Mouse (Mus musculus) granulocyte monocyte progenitor cell, adult 5-6 weeks (primary cell): Measurements from ENCODE around the gene Por. TPM values are rescaled to one million over a fixed set of nuclear protein-coding genes. Genes with fewer than 3 reads are reported as not detected.

Source experiments
- ATAC-seq: replicated peaks from 2 replicates; pipeline ENCODE4 v1.8.0; 2016; ENCODE audit warnings: mild to moderate bottlenecking, moderate TSS enrichment, inconsistent platforms; ENCODE audit not compliant: poor library complexity, severe bottlenecking
- total RNA-seq, 2 experiments: library from RNA; stranded (forward) in 1 of 2; stranded (reverse) in 1 of 2; fragments of 200-712, 200-1000 nt in 1 of 2; fragments of >200 nt in 1 of 2; fragmentation: Nextera tagmentation in 1 of 2; gene quantifications; 2 replicates each; pipeline ENCODE4 v1.2.3; 2014 to 2017

The Por gene
- total RNA-seq (2014; fragmentation: Nextera tagmentation) (26.7 and 34.3 TPM in 2 replicates), total RNA-seq (2017) (20.6 and 28.7 TPM in 2 replicates)

DNA sequence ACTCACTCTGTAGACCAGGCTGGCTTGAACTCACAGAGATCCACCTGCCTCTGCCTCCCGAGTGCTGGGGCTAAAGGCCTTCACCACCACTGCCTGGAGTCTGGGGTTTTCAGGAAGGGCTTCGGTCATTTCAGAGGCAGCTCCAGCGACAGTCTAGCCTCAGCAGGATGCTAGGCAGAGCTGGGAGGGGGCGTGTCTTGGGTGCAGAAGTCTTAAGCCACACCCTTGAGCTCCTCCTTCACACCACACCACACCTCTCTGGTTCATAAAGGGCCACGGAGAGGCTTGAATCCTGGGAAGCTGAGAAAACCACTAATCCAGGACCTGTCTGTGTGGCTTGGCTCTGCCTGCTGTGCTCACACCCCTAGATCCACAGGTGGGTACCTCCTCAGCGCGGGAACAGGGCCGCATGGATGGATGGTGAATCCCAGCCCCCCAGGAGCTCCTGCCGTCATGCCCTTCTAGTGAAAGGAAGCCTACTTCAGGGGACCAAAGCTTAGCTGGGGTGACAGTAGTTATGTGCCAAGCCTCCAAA lies at the start of gene Por:
Gene Por (plus strand): TSS at position 293 of the 535 bp plus-strand sequence.
- ATAC-seq = peak; percentile 75

DNA sequence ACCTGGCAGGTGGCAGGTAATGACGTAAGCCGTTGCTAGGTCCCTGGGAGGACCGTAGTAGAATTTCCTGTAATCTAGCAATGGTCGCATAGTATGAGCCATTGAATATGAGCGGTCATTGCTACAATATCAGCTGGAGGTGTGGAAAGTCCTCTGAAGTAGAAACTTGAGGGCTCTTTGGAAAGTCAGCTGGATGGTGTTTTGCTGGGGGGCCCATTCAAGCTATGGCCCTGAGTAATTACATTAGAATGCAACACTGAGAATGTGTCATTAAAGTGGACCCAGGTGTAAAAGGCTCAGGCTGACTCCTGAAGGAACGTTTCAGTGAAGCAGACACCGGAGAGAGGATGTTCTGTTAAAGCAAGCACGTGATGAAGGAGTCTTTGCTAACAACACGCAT lies 49.3 kb upstream of the Por start:
- ATAC-seq = no peak

DNA sequence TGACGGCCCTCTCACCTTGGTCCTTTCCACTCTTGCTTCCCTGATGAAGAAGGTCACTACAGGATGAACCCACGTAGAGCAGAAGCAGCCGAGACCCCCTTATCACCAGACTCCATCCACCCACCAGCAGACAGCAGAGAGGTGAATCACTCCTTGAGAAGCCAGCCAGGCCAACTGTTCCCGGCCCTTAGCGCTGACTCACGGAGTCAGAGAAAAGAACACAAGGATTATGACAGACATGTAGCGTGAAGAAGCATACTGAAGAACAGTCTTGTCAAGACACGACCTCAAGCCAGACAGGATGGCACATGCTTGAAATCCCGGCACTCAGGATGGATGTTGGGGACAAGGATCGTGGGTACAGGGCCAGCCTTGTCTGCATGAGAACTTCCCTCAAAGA lies 48.1 kb upstream of the Por start:
- no peak for ATAC-seq

DNA sequence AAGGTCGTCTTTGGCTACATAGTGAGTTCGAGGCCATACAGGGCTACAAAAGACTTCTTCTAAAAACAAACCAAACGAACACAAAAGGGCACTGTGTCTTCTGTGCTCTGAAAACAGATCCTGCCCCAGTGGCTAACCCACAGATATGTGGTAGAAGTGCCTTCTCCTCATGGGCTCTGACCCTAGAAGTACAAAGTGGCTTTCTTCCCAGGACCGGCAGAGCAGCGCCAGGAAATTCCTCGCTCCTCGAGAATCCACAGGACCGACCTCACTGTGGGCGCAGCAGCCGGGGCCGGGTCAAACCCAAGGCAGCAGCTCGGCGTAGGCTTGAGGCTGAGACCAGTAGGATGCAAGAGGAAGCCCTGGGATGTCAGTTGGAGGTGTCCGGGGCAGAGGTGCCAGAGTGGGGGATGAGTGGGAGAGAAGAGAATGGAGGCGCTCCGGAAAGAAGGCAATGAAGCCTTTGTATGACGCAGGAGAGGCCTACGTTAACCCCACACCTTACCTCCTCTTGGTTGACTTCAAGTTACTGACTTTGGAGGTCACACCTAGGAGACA lies 46.7 kb upstream of the Por start:
- no peak for ATAC-seq

DNA sequence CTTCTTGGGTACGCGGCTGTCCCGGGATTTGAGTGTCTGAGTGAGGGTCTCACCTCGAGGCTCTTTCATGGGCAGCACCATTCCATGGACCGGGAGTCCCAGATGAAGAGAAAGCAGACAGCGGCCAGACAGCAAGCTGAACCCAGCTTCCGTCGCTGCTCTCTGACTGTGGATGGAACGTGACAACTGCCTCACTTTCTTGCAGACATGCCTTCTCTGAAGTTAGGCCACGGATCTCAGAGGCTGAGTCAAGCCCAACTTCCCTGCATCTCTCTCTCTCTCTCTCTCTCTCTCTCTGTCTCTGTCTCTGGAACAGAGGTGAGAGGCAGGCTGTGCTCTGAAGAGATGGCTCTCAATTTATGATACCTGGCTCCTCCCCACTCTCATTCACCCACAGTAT lies 40.9 kb upstream of the Por start:
- ATAC-seq = no peak

DNA sequence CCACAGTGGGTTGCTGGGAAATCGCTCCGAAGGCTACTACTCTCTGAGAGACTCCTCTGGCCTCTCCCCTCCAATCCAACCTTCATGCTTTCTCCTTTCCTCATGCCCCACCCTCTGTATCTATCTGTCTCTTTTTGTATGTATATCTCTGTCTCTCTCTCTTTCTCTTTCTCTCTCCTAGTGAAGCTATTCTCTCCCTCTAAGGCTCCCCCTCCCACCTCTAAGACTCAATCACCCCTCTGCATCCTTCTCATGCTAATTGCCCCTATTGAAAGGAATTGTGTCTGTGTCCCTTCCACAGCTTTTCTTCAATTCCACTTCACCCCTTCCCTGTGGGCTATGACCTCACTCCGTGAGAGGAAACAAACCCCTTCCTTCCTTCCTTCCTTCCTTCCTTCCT lies 40.4 kb upstream of the Por start:
- ATAC-seq = no peak

DNA sequence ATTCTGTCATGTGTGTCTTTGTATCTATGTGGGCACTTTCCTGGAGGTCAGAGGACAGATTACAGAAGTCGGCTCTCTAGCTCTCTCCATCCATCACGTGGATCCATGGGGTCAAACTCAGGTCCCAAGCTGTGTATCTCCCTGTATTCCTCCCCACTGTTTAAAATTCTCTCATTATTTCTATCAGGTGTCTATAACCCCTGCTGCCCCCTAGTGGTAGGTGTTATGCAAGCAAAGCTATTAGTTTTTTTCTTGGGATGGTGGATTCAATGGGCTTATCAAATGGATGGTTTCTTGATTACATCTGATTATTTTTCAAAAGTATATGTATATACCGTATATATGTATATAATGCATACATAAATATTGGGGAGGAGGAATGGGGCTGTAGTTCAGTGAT lies 39.2 kb upstream of the Por start:
- no peak for ATAC-seq

DNA sequence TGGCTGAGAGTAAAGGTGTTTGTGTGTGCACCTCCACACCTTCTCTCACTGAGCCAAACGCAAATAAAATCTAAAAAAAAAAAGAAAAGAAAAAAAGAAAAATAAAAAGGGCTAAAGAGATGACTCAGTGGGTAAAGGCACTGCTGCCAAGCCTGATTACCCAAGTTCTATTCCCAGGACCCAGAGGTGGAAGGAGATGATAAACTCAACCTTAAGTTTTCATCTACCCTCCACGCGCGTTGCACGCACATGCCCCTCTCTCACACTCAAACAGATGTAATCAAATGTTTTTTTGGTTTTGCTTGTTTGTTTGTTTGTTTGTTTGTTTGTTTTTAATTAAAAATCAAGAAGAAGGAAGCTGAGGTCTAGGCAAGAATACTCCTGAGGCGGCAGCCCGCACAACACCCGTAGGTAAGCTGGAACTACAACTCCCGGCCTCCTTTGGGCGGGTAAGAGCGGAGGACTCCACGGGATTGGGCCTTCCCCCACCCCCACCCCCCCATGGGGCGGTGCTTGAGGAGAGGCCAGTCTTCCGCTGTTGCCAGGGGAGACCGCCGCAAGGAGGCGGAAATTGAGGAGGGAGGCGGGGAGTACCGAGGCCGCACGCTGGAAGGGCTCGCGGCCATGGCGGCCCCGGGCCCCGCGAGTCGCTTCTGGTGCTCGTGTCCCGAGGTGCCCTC lies 37.6 kb upstream of the Por start, which contains the start of gene Rhbdd2:
Gene Rhbdd2 (plus strand): TSS at position 502 of the 680 bp plus-strand sequence.
- peak; percentile 99 for ATAC-seq

DNA sequence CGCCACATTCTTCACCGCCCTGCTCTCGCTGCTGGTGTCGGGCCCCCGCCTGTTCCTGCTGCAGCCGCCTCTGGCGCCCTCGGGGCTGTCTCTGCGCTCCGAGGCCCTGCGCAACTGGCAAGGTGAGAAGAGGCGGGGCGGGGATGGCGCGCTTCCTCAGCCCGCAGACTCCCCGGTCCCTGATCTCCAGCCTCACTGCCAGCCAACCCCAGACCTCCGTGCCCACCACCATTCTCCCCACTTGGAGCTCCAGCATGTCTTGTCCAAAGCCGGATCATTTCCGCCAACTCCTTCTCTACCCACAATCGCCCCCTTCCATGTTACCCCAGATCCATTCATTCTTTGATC lies 37.1 kb upstream of the Por start:
- peak; percentile 54 for ATAC-seq

DNA sequence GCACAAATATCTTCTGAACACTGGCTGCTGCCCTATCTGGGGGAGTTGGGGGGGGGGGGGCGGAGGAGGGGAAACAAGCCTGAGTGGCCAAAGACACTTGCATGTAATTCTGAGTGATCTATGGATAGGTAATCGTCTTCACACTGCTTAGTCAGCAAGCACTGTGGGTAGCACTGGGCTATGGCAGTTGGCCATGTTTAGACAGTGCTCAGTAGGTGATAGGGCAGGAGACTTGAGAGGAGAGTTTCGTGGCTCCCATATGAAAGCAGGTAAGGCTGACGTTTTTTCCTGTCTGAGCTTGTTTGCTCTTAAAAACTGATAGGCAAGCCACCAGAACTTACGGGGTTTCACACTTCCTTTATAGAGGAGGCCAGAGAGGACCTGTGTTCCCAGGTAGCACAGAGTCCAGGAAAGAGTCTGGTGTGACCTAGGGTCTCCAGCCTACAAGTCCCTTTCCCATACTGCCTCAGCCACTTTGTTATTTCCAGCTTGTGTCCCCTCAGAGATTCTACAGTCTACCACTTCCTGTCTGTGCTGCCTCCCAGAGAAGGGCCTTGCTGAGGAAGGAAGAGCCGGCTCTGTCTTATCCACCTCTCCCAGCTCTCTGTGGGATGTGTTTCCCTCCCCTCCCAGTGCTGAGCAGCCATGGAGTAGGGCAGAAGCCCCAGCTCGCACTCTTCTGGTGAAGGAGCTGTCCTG lies 29.9 kb upstream of the Por start:
- no peak for ATAC-seq

DNA sequence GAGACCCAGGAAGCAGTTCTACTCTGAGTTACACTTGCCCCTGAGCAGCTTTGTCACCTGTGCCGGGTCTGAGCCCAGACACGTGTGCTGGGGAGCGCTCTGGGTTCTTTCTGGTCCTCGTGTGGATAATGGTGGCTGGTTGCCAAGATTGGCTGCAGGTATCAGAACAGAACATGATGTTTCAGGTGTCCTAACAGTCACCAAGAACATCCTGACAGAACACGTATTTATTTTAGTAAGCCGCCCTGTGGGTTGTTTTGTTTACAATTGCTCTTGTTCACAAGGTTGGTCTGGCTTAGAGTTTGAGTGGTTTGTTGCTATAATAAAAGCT lies 29.4 kb upstream of the Por start:
- no peak for ATAC-seq

DNA sequence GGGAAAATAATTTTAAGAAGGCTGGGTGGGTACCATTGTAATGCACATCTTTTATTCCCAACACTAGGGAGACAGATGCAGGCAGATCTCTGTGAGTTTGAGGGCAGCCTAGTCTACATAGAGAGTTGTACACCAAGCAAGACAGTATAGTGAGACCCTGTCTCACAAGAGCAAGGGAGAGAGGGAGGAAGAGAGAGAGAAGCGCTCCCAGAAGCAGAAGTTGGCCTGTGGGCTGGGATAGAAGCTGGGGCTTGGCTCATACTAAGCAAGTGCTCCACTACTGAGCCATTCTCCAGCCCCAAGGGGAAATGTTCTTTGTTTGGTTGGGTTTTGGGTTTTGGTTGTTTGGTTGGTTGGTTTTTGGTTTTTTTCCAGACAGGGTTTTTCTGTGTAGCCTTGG lies 28.8 kb upstream of the Por start:
- peak; percentile 62 for ATAC-seq

DNA sequence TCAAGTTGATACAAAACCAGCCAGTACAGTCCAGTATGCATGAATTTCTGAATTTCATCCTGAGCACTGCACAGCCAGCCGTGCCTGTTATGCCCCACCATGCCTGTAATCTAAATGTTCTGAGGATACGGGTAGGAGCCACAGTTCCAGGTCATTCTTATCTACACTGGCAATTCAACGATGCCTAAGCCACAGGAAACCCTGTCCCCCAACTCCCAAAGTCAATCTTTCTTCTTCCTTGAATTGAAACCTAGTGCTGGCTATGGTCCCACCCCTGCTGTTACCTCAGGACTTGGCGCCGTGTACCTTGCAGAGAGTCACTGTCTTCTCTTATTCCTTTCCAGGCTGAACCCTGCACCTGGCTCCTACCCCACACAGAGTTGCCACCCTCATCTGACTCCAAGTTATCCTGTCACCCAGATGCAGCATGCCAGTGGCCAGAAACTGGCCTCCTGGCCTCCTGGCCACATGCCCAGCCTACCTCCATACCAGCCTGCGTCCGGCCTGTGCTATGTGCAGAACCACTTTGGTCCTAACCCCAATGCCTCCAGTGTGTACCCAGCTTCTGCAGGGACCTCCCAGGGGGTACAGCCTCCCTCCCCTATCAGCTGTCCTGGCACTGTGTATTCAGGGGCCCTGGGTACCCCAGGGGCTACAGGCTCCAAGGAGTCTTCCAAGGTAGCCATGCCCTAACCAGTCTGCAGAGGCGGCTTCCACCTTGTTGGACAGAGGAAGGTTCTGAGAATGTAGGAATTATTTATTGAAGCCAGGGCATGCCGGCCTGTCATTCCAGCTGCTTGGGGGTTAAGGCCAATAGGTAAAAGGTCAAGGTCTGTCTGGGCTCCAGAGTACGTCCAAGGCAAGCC lies 26.9 kb upstream of the Por start:
- no peak for ATAC-seq

DNA sequence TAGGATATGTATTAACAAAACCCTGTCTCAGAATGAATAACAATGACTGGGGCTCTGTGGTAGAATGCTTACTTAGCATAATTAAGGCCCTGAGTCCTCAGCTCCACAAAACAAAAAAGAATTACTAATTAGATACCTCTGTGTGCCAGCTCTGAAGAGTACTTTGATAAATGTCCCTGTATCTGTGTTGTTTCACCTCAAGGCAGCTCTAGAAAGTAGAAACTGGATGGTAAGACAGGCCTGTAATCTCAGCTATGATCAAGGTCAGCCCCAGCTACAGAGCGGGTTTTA lies 26.3 kb upstream of the Por start:
- no peak for ATAC-seq

DNA sequence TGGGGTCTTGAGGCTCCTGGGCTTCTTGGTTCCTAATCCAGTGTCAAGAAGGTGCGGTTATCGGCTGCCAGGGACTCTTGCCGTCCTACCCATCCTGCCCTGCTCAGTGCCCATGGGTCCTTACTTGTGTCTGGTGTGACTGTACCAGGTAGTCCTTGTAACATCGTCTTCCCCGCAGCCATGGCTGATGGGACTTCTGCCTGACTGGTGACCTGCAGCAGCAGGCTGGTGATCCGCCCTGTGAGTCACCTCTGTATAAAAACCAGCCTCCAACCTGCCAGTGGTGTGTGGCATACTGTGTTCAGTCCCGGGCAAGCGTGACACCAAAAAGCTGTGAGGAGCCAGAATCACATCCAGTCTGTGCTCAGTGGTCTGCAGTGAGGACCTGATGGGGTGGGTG lies 26.0 kb upstream of the Por start:
- ATAC-seq = no peak

DNA sequence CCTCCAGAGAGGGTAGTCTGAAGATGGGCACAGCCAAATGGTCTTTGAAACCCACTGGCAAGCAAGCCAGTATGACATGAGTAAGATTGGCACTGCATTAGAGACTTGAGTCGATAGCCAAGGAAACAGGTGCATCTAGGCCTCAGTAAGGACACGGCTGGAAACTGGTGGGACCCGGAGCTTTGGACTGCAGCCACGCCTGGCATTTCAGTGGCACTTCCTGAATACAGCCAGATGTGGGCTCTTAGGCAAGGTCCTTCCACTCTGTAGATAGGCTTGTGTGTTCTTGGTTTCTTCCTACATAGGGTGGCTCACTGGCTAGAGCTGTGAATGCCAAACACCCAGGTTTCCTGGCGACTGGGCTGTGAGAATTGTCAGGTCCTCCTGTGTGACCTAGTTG lies 24.5 kb upstream of the Por start:
- peak; percentile 40; the same call in 1 of the 2 replicates for ATAC-seq

DNA sequence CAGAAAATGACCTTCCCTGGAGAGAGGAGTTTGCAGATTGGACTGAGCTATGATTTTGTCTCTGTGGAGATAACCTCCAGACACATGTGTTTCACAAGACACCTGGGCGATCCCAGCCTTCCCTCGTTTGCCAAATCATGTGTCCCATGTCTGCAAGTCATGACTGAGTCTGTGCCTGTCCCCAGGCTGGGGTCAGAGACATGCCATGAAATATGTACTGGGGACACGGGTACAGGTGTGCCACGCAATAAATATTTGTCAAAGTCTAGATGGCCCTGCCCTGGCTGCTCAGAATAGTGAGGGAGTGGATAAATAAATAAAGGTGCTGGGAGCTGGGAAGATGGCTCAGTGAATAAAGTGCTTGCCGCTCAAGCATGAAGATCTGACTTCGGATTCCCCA lies 23.8 kb upstream of the Por start:
- ATAC-seq = no peak

DNA sequence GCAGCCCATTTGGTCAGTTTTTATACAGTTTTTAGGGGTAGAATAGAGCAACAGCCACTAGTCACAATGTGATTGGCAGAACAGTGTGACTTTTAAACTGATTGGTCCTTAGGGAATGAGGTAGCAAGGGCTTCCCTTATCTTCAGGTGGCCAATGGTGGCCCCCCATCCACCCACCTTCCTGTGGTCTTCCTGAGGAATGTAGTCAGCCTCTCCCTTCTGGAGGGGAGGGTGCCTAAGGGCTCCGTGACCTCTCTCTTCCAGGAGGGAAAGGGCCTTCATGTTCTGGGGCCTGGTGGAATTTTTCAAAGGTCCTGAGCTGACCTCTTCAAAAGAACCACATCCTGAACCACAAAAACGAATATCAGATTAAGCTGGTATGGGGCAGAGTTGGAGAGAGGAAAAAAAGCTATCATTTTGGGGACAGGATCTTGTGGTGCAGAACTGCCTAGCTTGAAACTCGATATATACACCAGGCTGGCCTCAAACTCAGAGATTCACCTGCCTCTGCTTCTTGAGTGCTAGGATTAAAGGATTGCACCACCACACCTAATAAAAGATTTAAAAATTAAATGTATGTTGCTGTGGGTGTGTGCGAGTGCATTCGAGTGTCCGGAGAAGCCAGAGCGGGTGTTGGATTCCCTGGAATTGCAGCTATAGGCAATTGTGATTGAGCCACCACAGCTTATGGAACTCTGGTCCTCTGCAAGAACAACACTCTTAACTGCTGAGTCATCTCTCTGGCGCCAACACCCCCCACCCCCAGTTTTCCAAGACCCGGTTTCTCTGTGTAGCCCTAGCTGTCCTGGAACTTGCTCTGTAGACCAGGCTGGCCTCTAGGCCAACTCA lies 21.1 kb upstream of the Por start:
- ATAC-seq = no peak

DNA sequence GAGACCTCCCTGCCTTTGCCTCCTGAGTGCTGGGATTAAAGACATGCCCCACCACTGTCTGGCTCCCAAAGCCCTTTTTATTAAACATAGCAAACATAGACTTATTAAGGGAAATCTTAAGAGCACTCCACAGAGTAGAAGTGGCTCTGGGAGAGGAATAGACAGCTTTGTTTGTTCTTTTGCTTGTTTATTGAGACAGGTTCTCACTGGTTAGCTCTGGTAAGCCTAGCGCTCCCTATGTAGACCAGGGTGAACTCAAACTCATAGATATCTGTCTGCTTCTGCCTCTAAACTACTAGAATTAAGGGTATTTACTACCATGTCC lies 20.6 kb upstream of the Por start:
- no peak for ATAC-seq

DNA sequence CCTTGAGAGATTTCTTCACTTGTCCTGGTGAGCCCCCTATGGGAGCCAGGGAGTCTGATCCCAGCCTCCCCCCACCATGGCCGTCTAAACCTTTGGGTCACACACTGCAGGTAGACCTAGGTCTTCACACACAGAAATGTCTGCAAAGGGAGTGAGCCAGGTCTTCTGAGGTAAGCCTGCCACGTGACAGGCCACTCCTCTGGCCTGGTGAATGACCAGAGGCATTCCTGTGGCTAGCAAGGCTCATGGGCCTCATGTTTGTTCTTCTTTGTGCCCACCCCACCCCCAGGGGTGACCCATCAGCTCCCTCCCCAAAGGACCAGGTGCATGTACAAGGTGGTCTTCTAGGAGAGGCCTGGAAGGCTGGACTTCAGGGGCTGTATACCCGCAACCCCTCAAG lies 18.3 kb upstream of the Por start:
- ATAC-seq = no peak
